Mouse (Mus musculus): ENCODE results near the gene Zcchc12. TPM values are rescaled to one million over a fixed set of nuclear protein-coding genes. Genes with fewer than 3 reads are reported as not detected.

The Zcchc12 gene
- total RNA-seq (2012; rRNA removed) (not detected in 2 replicates), polyA plus RNA-seq (2012; ENCODE audit: insufficient read depth in 1 of 2, insufficient read length in 2 of 2, low read depth in 1 of 2, low replicate concordance in 2 of 2, missing spikeins in 1 of 2) (not detected)

DNA sequence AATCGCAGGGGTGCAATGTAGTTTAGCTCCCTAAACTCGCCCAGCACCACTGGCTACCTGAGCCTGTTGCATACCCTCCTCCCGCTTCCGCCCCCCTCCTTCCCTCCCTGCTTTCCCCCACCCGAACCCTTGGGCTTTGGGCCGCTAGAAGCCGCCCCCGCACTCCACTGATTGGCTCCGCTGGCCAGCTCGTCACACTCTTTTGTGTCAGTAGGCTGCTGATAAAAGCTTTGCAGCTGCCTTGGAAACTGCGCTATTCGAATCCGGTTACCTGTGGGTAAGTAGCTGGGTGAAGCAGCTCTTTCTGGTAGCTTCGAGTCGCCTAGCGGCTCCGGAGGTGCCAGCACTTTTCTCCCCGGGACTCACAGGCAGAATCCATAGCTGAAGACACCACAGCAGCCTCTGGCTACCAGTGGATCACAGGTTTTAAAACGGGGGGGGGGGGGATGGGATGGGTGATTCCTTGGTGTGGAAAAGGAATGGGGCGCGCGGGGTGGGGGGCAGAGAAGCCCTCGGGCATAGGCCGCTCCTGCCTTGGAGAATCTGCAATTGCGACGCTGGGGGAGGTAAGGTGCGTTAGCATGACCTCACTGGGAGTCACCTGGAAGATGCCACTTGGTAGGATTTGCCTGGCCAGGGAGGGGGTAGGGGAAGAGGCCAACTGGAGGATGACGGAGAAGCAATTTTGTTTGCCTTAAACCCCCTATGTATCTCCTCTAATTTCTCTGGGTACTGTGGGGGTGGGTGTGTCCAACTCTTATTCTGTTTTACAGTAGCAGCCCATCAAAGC lies at the start of gene Zcchc12:
TSS of gene Zcchc12 (plus strand) at position 169 of the 790 bp plus-strand sequence.
- H3K4me3 ChIP-seq (ENCODE audit: control insufficient read depth in 1 of 2, insufficient read depth in 1 of 2, low read depth in 2 of 2, low read length in 2 of 2): no peak within 1 kb of the TSS
- no peak for TF ChIP-seq MEF2A (IDR thresholded peaks at IDR 0.05; ENCODE audit: extremely low read depth, insufficient replicate concordance, low read depth, low read length, poor library complexity, severe bottlenecking)
- no peak for TF ChIP-seq TAL1 (IDR thresholded peaks at IDR 0.05; ENCODE audit: low read length)
- TF ChIP-seq MYB (IDR thresholded peaks at IDR 0.05; ENCODE audit: low read depth, low read length): no peak
- no peak for TF ChIP-seq POLR2A (IDR thresholded peaks at IDR 0.05; ENCODE audit: control insufficient read depth in 1 of 2, insufficient read depth in 1 of 2, low read depth in 1 of 2, low read length in 2 of 2, poor library complexity in 1 of 2)
- no peak for TF ChIP-seq MAFK (IDR thresholded peaks at IDR 0.05; ENCODE audit: borderline replicate concordance, low read depth, low read length)
- no peaks in the 10 kb centered on the region for H3K79me2 ChIP-seq (ENCODE audit: control insufficient read depth, insufficient read depth, low read length, poor library complexity)
- no peak for DNase-seq (ENCODE audit: low read depth, low spot score)
- H3K4me1 ChIP-seq (ENCODE audit: control insufficient read depth in 1 of 2, insufficient read depth in 2 of 2, low read length in 2 of 2): no peaks in the 10 kb centered on the region
- H3K9ac ChIP-seq (ENCODE audit: control insufficient read depth, low read depth, low read length, poor library complexity, severe bottlenecking): no peak within 1 kb of the TSS
- H3K27ac ChIP-seq (ENCODE audit: control insufficient read depth, low read depth, low read length): no peak within 1 kb of the TSS
- H3K27me3 ChIP-seq (ENCODE audit: control insufficient read depth in 1 of 2, insufficient read depth in 2 of 2, low read length in 2 of 2): no peaks in the 10 kb centered on the region
- no peaks in the 10 kb centered on the region for H3K36me3 ChIP-seq (ENCODE audit: control insufficient read depth in 1 of 2, insufficient read depth in 2 of 2, low read length in 2 of 2)
- H3K9me3 ChIP-seq (replicated peaks; ENCODE audit: insufficient read depth, low read length): no peaks in the 10 kb centered on the region

DNA sequence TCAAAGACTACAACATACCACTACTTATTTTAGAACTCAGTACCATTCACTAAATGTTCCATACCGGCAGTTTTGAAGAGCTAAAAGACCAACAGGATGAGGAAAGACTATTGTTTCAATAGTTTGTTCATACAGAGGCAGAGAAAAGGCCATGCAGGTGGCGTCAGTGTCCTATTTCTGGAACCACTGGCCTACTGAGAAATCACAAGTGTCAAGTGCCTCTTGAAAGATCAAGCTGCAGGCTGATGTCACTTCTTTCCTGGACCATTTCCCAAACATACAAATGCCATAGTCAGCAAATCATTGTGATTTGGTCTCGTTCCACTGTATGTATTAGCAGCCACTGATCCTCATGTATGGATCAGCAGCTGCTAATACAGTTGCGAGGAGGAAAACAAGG lies 49.0 kb upstream of the Zcchc12 start:
- H3K27ac ChIP-seq (ENCODE audit: control insufficient read depth, low read depth, low read length): no peak overlapping the region
- no peaks in the 10 kb centered on the region for H3K9me3 ChIP-seq (replicated peaks; ENCODE audit: insufficient read depth, low read length)
- no peak overlapping the region for H3K4me3 ChIP-seq (ENCODE audit: control insufficient read depth in 1 of 2, insufficient read depth in 1 of 2, low read depth in 2 of 2, low read length in 2 of 2)
- H3K27me3 ChIP-seq (ENCODE audit: control insufficient read depth in 1 of 2, insufficient read depth in 2 of 2, low read length in 2 of 2): no peaks in the 10 kb centered on the region
- H3K4me1 ChIP-seq (ENCODE audit: control insufficient read depth in 1 of 2, insufficient read depth in 2 of 2, low read length in 2 of 2): no peaks in the 10 kb centered on the region
- TF ChIP-seq MXI1 (IDR thresholded peaks at IDR 0.05; ENCODE audit: low read depth, low read length) (no peak), SIN3A (IDR thresholded peaks at IDR 0.05; ENCODE audit: low read length) (no peak), SMC3 (IDR thresholded peaks at IDR 0.05; ENCODE audit: low read depth, low read length) (no peak), MAZ (IDR thresholded peaks at IDR 0.05; ENCODE audit: low read depth, low read length) (no peak), MAFK (IDR thresholded peaks at IDR 0.05; ENCODE audit: borderline replicate concordance, low read depth, low read length) (no peak), ZKSCAN1 (IDR thresholded peaks at IDR 0.05; ENCODE audit: low read depth, low read length) (no peak), JUND (IDR thresholded peaks at IDR 0.05; ENCODE audit: low read depth, low read length) (no peak), CHD1 (IDR thresholded peaks at IDR 0.05; ENCODE audit: low read depth, low read length) (no peak), ZC3H11A (IDR thresholded peaks at IDR 0.05; ENCODE audit: low read depth, low read length) (no peak), HCFC1 (IDR thresholded peaks at IDR 0.05; ENCODE audit: low read depth, low read length) (no peak), POLR2AphosphoS5 (IDR thresholded peaks at IDR 0.05; ENCODE audit: borderline replicate concordance, low read depth, low read length) (no peak), CTCF (IDR thresholded peaks at IDR 0.05 in 2 of 3, conservative IDR thresholded peaks at IDR 0.05 in 1 of 3; ENCODE audit: control insufficient read depth in 1 of 3, insufficient read depth in 1 of 3, low read depth in 2 of 3, low read length in 3 of 3, poor library complexity in 1 of 3, severe bottlenecking in 1 of 3) (no peak), RCOR1 (IDR thresholded peaks at IDR 0.05; ENCODE audit: low read depth, low read length) (no peak), POLR2AphosphoS2 (IDR thresholded peaks at IDR 0.05; ENCODE audit: low read length) (no peak), TAL1 (IDR thresholded peaks at IDR 0.05; ENCODE audit: low read length) (no peak)
- H3K9ac ChIP-seq (ENCODE audit: control insufficient read depth, low read depth, low read length, poor library complexity, severe bottlenecking): no peak overlapping the region
- no peaks in the 10 kb centered on the region for H3K36me3 ChIP-seq (ENCODE audit: control insufficient read depth in 1 of 2, insufficient read depth in 2 of 2, low read length in 2 of 2)
- DNase-seq (ENCODE audit: low read depth, low spot score): no peak
- H3K79me2 ChIP-seq (ENCODE audit: control insufficient read depth, insufficient read depth, low read length, poor library complexity): no peaks in the 10 kb centered on the region

All from MEL (cell line).